Mouse (Mus musculus) ovary, adult 18-20 months (tissue): ENCODE measurements around the gene E2f7.

Source experiments
- DNase-seq: peaks from one replicate; pipeline ENCODE4 v3.0.0; 2022; ENCODE audit warnings: low spot score, mixed read lengths

E2f7 gene

DNA sequence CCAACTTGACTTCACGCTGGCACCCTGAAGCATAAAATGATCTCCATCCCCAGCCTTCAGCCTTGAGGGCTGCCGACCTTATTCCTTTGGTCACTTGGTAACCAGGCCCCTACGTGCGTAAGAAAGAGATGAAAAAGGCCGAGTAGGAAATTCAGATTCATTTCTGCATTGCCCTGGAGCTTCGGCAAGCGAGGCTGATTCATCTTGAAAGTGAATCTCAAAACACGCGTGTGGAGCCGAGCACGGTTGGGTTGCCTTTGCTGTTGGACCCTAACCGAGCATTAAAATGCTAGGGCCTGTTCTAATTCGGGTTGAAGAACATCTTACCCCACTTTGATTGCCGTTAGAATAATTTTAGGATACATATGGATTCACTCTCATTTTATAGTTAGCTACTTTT, 28.6 kb downstream of the E2f7 start:
- DNase-seq: no peak

DNA sequence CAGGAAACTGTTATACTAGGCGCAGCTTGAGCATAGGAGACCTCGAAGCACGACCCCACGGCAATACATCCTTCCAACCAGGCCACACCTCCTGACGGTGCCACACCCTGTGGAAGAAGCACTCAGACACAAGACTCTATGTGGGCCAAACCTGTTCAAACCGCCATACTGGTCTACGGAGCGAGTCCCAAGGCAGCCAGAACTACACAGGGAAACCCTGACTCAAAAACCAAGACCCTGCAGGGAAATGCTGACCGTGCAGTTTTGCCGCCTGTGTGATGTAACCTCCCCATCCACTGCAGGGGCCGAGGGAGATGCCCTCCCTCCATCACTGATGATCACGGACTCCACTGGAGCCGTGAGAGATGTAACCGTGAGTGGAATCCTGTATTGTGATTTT, 36.5 kb downstream of the E2f7 start:
- no peak for DNase-seq

DNA sequence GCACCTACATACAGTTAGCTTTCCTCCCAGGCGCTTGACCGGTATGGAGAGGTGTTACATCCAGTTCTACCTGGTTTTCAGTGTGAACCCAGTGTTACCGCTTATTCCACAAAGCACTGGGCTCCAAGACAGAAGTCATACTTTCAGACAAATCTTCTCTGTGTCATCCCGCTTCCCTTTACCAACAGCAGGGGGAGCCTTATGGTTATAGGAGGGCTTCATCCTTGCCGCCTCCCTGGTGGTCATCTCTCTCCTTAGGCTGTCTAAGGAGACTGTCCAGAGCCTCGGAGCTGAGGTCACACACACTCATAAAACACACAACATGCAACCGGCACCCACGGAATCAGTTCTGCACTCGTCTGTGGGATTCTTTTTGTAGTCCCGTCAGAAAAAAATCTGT, 37.4 kb downstream of the E2f7 start:
- no peak for DNase-seq

DNA sequence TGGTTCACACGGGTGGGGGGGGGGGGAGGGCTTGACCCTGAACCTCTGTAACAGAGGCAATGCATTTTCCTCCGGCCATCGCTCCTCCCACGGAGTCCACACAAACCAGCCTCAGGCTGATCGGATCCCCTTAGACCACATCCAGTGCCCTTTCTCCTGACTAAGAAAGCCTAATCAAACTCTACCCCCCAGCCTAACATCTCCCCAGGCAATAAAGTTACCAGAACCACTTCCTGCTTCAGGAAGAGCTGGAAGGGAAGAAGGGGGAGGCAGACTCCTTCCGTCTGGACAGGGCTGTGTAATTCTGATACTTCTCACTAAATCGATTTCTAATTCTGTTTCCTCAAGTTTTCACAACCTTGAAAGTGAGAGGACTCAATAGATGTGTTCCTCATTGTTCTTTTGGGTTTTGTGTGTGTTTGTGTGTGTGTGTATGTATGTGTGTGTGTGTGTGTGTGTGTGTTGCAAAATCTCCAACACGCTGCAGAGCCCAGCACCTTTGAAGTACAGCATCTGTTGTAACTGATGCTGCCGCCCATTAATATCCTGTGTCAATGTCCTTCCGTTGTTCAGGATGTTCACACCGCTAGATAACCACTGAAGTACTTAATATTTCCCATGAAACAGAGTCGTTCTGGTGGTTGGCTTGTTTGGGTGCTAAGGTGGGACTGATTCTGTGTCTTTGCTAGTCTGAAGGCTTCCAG, 43.0 kb downstream of the E2f7 start:
- no peak for DNase-seq

DNA sequence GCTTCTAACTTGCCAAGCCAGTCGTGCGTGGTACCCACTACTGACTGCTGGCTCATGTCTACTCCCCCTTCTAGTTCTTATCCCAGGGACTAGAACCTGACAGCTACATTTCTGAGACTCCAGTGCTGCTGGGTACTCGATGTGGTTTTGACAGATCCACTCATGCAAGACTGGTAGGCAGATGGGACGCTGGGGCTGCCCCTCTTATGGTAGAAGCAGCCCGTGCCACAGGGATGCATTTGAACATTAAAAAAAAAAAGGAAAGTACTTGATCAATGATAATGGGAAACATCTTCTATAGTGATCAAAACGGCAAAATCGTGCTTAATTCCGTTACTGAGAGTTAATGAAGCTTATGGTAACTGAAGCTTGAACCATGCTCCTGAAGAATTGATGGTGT, 44.4 kb downstream of the E2f7 start:
- DNase-seq: no peak

DNA sequence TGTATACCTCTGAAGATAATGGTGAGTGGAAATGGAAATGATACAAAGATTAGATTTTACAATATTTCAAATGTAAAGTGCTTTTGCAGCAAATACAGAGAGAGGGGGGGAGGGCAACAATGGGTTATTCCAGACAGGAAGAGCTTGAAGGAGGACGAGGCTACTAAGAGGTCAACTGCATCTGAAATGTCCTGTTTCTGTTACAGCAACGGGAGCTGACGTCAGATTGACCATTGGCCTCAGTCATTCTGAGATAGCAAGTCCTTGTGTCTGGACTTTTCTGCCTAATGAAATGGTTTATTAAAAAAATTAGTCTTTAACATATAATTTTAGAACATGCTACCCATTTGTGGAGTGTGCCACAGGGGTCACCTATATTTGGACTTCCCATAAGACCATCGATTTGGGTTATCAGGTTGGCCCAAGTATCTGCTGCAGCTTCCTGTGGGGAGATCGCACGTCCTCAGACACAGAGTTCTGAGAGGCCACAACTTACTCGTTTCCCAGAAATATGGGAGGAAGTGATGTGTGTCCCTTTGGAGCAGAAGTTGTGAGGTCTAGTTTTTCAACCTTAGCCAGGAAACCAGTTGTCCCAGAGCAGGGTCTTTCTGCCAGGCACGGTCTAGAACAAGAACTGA, 48.0 kb downstream of the E2f7 start:
- DNase-seq: no peak

DNA sequence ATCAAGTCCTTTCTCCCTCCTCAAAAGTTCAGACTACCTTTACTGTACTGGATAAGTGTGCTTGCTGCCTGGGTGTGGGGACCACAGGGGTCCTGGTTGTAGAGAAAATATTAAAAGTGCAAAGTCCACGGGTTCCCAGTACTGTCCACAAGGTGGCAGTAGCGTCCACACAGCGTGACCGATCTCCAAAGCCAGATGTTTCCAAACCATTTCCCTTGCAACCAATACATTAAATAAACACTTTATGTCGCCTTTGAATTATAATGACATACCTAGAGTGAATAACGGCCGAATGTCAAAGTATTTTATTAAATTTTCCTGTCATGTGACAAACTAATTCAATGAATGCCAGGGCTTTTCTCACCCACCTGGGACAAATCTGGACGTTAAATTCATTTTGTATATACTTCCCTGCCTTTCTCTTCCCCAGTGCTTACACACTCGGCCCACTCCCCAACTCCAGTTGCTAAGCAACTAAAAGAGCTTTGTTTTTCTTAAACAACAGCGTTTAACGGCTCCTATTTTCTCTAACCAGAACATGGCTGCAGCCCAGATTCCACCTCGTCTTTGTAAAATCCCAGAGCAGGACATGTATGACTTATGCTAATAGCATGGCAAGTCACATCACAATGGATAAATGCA, 49.4 kb downstream of the E2f7 start:
- DNase-seq: no peak

DNA sequence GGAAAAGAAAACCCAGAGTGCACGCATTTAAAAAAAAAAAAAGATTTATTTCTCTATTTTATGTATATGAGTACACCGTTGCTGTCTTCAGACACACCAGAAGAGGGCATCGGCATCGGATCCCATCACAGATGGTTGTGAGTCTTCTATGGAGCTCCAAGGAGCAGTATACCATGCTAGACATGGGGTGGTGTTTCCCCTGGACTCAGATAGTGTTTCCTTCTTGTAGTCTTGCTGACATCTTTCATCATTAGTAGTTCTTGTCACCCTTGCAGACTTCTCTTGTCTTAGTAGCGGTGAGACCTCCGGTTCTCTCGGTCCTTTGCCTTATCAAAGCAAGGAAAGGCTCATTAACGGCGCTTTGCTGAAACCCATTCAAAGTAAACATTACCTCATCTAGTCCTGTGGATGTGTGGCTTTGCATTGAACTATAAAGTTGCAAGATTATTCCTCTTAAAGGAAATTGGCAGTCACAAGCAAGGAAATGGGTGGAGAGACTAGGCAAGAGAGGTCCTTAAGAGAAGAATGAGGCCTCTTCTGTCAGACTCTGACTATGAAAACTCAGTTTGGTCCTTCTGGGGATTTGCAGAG, 50.1 kb downstream of the E2f7 start:
- no peak for DNase-seq

DNA sequence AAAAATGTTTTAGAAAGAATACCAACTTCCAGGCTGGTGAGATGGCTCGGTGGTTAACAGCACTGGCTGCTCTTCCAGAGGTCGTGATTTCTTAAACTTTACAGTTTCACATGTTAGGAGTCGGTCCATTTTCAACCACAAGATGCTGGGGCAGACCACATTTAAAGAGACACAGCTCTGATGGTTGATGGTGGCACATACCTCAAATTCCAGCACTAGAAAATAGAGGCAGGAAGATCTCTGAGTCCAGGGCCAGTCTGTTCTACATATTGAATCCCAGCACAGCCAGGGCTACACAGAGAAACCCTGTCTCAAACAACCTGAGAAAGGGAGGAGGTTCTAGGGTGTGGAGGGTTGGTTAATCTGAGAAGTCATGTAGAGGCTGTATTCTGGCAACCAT, 56.1 kb downstream of the E2f7 start:
- DNase-seq: no peak

DNA sequence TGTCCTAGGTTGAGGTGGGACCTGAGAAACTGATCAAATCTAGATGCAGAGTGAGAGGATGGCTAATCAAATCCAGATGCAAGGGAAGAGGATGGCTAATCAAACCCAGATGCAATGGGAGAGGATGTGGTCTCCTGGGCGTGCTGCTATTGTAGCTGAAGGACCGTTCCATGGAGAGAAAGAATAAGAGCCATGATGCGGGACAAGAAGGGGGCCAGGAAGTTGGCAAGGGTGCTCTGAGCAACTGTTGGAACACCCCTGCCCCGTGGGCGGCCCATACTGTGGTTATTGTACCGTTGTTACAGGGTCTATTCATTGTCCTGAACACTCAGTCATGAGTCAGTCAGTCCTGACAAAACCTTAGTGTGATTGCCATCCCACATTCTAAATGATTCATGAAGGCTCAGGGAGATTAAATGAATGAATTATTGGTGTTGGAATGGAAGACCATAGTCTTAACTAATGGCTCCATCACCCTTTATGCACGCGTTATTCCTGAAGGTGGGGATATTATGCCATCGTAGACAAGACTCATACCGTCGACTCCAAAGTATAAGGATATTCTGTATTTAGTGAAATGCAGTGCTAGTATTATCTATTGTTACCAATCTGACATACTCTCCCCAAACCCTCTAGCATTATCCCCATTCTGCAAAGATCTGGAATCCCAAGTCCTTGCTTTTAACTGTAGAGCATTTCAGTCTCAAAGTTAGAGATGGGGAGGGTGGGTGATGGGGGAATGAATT, 59.2 kb downstream of the E2f7 start:
- no peak for DNase-seq

DNA sequence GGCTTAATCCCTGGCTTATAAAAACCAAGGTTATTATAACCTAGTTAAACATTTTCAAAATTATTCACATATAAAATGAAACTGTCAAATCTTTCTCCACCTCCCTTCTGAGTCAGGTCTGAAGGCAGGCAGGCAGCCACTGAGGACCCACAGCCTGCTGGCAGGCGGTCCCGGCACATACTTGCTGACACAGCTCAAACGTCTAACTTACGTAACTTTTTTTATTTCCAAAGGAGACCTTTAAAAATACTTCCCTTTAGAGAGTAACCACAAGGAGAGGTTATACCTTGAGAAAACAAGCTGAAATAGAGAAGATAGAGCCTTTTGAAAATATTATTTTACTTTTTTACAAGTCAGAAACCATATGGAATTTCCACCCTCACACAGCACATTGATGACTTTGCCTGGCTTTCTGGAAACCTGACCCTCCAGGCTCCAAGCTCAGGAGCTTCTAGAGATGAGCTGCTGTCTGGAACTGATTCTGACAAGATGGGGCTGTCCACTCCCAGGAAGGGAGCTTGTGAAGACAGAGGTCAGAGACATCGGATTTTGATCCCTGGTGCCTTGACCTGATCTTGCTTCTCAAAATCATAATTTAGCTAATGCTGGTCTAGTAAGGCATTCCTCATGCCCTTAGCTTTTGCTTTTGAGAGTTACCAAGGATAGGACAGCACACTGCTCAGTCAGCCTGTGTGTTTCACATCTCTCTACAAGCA, 59.9 kb downstream of the E2f7 start:
- DNase-seq: no peak

DNA sequence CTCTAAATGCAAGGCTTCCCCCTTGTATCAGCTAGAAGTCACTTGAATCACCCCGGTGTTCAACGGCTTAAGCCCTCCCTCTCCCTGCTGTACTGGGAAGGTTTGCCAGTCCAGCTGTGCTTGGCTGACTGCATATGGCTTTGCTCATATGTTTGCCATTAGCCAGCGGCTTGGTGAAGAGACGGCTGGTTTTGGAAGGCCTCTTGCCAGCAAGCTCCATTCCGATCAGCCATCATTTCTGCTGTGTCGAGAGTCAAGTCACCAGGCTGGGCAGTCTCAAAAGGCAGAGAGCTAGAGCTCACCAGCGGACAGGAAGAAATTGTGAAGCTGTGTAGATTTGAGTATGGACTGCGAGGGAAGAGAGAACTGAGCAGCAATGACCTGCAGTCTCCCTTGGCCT, 61.2 kb downstream of the E2f7 start:
- DNase-seq: no peak

DNA sequence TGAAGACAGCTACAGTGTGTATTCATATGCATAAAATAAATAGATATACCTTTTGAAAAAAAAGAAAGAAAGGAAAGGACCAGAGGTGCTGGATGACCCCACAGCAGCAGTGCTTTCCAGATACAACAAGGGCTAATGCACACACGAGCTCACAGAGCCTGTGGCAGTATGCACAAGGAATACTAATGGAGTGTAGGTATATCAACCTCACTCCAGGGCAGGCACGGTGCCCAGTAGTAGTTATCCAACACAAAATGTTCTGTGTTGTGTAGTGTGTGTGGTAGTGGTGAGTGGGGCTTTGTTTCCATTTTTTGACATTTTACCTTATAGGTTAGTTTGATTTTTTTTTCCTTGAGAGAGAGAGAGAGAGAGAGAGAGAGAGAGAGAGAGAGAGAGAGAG, 65.3 kb downstream of the E2f7 start:
- no peak for DNase-seq

DNA sequence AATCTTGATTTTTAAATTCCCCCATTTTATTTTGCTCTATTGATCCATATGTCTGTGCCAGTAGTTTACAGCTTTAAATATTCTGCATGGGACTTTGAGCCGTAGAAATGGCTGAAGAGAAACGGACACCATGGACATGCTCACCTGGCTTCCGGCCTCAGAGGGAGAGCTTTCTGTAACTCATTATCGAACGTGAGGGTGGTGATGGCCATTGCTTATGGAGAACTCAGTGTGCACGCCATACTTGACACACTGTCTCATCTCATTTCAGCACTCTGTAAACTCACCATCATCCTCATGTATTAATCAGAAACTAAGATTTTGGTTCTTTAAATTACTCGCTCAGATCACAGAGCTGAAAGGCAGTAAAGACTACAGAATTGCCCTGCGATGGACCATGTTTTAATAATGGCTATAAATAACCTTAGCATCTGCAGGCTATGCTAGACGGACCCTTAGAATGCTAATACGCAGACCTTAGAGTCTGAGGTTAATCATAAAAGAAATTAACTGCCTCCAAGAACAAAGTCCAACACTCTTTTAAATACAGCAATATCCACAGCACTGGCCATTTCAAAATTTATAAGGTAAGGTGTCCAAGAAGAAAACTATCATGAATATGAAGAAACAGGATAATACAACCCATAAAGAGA, 66.1 kb downstream of the E2f7 start:
- DNase-seq: no peak

DNA sequence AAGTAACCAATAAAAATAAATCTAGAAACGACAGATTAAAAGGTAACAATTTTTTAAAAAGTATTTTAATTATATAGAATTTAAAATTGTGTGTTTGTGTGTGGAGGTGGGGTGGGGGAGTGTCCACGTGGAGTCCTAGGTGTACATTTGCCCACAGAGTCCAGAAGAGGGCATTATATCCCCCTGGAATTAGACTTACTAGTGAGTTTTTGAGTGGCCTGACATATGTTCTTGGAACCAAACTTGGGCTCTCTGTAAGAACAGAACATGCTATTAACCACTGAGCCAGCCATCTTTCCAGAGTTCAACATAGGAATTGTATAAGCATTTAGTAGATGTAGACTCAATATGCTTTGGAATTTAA, 66.6 kb downstream of the E2f7 start:
- no peak for DNase-seq

DNA sequence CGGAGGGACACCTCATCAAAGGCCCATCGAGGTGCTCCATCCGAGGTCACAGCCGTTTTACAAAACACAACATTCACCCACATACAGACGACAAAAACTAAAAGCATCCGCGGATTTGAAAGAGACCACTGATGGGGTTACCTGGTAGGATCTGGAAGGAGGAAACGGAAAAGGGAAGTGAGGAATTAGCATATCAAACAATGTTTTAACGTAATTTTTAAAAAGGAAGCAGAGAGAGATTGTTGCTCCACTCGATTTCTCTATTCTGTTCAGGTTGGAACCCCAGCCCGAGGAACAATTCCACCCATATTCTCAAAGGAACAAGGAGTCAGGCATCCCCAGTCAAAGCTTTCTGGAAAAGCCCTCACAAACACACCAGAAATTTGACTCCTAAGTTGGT, 75.9 kb downstream of the E2f7 start:
- DNase-seq: no peak

DNA sequence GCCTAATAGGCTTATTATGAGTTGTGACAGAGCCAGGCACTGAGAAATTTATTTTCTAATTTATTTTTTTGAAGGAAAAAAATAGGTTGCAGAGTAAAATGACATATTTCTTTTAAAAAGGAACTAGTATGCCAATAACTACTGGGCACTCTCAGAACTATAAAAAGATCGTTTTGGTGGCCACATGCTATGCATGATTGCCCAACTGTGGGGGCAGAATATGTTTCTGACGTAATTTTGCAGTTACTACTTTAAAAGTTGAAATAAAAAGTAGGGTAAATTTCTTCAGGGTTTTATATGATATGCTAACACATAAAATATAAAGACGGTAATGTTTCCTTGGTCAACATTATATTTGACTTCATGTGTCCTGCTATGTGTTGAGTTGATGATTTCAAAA, 76.5 kb downstream of the E2f7 start:
- no peak for DNase-seq

DNA sequence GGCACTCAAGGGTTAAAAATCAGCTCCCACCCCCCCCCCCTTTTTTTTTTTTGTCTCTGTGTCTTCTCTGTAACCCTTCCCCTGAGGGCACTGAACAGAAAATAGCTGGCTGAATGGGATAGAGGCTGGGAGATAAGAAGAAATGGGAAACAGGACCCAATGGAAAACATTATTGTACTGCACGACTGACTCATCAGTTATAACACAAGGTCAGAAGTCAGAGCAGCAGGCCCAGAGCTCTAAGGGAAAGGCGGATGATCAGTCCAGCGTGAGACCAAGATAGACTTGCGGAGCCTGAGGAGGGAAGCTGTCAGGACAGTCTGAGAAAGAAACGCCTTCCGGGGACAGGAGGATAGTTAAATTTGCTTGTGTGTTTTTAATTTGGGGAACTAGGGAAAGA, 87.1 kb downstream of the E2f7 start:
- DNase-seq: peak; percentile 22

DNA sequence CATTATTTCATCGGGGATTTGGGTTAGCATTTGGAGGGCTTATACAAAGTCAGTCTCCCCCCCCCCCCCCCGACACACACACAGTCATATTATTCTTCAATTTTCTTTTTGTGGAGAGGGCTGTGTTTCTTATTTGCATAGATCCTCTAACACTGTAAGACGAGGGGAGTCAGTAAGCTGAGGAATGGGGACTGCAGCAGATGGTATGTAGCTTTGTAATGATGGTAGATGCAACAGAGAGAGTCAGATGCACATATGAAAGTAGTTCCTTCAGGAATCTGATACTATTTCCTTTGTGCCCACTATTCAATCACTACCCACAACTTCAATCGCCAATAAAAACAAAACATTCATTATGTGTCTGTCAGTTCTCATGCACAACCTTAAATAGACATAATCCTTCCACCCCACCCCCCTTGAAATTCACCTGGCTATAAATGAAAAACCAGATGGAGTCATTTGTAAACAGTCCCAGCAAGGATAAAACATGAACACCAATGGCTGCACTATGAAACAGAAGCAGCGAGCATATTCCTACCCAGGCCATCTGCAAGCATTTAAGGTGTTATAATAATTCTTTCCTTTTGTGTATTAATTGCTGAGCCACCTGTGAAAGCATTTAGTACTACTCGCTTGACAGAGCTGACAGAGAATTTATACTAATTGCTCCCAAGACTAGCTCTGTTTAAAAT, 90.0 kb downstream of the E2f7 start:
- DNase-seq: no peak
